Mouse (Mus musculus) inflammation-experienced regulatory T-cells, adult 6 months (primary cell): ENCODE data around the gene Mfsd13b. TPM values are rescaled to one million over a fixed set of nuclear protein-coding genes. Genes with fewer than 3 reads are reported as not detected.
"Not testable (repeated sequence)": the region's sequence is repeated elsewhere in the genome, so short reads cannot be mapped to it uniquely, and the experiment has no call there.

ENCODE experiments used
- ATAC-seq: one replicate; pipeline ENCODE4 v1.8.0; 2017
- polyA plus RNA-seq, 3 experiments: library from polyadenylated mRNA; unstranded; fragments of 100-300 nt; shearing (Covaris generic); gene quantifications; one replicate each; pipeline ENCODE4 v1.2.1; 2017

The Mfsd13b gene
- polyA plus RNA-seq, result not detected

DNA sequence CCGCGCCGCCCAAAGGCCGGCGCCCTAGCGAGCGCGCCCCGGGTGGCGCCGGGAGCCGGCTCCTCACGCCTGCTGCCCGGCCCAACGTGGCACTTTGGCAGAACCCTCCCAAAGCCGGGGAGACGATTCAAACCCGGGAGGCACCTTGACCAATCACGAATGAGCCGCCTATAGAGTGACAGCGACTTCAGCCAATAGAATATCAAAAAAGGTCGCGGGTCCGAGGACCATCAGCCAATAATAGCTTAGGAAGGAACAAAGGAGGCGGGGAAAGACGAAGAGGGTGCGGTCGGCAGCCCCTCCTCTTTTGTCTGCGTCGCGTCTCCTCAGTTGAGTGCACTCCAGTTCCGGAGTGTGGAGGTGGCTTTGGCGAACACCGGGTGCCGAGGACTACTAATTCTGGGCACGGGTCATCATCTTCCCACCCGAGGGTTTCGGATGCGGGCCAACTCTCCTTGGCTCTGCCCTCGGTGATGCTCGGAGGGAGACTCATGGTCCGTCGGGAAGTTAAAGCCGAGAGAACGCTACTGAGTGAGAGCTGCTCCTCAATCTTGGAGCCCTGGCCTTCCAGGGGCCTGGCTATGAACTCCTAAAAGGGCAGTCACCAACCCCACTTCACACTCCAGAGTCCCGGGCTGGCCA is at the start of gene Mfsd13b, which contains the start of gene Cdr2:
Gene Mfsd13b, plus strand, starts transcription at position 310 of the 642 bp plus-strand sequence.
Gene Cdr2, minus strand, starts transcription at position 113 of the 642 bp plus-strand sequence.
- peak; percentile 98 for ATAC-seq

DNA sequence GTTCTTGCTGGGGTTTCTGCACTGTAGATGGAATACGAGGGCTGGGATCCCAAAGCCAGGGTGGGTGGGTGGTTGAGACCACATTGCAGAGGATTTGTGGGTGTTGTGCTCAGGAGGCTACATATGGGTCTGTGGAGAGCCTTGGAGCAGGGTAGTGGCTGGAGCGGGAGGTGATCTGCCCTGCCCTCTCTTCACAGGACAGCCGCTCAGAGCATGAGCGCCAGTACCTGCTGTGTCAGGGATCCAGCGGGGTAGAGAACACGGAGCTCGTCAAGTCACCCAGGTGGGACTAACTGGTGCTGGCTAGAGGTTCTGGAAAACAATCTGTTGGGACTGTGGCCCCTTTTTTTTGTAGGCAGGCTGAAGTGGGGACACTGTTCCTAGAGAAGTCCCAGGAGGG is 49.2 kb upstream of the Mfsd13b start:
- ATAC-seq, result no peak

DNA sequence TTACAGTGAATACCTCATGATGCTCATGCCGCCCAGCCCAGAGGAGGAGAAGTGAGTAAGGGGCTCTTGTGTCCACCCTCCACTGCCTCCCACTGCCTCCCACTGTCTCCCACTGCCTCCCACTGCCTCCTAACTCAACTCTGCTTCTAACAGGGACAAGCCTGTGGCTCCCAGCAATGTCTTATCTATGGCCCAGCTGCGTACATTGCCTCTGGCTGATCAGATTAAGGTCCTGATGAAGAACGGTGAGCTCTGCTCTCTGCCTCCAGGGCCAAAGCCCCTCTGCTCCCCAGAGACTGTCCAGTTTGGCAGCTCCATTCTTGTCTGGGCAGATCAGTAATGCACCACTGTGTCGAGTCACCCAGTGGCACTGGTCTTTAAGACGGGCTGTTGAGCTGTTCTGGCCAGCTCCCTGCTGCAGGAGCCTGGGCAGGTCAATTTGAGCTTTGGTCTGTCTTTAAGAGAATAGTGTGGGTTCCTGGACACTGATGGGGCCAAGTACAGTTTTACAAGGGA is 48.6 kb upstream of the Mfsd13b start:
- no peak for ATAC-seq

DNA sequence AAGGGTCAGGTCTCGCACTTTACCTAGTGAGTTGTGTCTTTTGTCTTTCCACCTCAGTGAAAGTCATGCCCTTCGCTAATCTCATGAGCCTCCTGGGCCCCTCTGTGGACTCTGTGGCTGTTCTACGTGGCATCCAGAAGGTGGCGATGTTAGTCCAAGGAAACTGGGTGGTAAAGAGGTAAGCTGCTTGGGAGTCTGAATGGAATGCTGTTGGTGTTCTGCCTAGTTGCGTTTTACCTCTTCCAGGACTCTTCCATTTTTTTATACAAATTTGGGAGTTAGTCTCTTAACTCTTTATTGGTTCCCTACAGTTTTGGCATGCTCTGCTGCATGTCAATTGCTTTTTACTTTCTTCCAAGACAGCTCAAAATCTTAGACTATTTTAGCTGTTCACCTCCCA is 47.6 kb upstream of the Mfsd13b start:
- peak; percentile 82 for ATAC-seq

DNA sequence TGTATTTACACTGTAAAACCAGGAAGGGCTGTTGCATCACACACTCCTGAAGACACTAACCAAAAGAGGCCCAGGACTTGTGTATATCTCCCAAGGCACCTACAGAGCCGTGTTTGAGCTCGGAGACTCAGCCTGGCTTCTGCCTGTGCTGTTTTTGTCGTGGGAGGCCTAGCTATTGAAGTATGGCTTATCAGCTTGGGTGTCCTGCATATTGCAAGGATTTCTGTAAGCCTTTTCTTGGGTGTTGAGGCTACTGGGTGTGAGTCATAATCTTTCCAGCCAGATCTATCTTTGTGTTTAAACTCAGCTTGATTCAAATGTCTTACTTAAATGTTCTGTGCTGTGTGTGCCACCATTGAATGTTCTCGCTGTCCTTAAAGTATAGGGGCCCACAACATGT is 45.8 kb upstream of the Mfsd13b start:
- no peak for ATAC-seq

DNA sequence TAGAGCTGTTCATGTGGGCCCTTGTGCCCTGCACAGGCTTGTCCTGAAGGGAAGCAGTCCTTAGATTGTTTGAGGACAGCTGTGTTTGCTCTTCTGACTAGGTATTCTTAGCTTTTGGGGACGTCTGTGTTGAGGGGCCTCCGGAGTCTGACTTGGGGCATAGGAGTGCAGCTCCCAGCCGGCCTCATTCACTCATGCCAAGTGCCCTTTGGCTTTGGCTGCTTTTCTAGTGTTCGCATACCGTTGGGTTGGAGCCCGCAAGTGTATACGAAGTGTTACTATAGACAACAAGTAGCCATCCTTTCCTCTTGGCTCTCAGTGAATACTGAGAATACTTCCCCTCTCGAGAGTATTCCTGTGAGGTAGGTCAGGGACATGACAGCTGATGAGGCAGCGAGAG is 44.1 kb upstream of the Mfsd13b start:
- no peak for ATAC-seq

DNA sequence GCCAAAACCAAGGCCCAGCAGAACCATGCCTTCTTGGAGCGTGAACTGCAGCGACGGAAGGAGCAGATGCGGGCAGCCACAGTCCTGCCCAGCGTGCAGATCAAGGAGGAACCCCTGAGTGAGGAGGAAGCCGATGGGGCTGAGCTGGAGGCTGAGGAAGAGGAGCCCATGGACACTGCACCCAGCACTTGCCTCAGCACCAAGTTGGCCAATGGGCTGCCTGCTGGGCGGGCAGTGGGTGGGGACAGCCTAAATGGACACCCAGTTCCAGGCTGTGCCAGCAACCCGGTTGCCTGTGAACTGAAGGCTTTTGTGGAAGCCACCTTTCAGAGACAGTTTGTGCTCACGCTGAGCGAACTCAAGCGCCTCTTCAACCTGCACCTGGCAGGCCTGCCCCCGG is 42.0 kb upstream of the Mfsd13b start:
- ATAC-seq, result no peak

DNA sequence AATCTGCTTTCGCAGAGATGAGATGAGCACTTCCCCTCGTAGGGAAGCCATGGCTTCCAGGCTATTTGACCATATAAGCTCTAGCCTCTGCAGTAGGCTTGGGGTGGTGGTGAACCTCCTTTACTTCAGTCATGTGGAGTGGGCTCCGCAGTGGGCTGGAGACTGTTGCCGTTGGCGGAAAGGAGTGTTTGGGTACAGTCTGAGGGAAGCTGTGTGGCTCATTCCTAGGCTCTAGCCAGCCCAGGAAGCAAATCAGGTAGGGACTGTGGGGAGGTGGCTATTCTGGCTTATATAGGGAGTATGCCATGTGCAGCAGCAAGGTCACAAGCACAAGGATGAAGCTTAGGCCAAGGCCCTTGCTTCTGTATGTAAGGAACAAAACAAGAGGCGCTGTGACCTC is 41.1 kb upstream of the Mfsd13b start:
- ATAC-seq, result no peak

DNA sequence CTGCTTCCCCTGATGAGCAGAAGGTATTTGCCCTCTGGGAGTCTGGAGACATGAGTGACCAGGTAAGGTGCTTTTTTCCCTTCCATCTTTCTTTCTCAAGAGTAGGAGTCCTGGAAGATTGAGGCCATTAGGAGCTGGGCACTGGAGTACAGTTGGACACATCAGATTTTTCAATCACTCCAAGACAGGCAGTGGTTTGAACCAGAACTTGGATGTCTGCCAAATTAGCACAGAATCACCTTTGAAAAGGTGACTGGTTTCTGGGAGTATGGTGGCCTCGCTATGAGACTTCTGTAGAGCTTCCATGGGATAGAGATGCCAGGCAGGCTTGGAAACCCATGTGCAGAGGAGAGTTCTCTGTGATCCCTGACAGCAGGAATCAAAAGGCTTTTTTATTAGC is 39.8 kb upstream of the Mfsd13b start:
- no peak for ATAC-seq

DNA sequence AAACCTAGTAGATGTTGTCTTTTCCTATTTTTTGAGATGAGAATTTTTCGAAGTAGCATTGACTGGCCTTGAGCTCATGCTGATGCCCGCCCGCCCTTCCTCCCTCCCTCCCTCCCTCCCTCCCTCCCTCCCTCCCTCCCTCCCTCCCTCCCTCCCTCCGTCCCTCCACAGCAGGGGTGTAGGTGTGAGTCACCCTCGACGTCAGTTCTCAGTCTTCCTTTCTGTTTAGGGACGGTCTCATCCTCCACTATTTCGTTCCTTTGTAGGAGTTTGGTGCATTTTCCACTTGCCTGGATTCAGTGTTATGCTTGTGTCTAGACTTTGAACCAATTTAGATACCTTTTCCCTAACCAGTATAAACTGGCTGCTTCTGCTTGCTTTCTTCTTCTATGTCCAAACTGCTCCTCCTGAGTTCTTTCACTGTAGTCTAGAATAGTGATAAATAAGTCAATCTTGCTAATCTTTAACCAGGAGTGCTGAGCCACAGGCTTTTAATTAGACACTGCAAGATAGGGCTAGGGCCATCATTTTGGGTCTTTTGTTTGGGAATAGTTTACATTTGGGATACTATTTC is 38.3 kb upstream of the Mfsd13b start:
- no peak for ATAC-seq

DNA sequence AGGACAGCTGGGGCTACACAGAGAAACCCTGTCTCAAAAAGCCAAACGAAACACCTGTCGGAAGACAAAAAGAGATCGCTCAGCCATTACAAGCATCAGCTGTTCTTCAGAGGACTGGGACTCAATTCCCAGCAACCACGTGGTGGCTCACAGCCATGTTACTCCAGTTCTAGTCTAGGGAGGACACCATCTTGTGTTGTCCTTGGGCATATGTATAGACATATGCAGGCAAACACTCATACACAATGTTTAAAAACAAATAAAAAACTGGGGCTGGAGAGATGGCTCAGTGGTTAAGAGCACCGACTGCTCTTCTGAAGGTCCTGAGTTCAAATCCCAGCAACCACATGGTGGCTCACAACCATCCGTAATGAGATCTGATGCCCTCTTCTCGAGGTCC is 28.7 kb upstream of the Mfsd13b start:
- ATAC-seq, result not testable (repeated sequence)

DNA sequence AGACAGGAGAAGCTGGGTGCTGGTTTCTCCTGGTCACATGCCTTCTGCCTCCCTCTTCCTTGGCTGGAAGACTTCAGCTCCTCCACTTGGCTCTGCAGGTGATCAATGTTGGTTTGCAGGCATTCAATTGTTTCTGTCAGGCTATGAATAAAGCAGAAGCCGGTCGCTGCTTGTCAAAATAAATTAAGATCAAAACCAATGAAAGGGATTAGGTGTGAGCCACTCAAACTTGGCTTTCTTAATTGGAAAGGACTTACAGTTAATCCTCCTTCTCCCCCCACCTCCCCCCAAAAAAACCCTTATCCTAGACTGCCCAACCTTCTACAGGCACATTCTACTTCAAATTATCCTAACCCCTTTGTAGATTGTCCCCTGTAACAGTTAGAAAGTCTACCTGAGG is 22.2 kb upstream of the Mfsd13b start:
- no peak for ATAC-seq

DNA sequence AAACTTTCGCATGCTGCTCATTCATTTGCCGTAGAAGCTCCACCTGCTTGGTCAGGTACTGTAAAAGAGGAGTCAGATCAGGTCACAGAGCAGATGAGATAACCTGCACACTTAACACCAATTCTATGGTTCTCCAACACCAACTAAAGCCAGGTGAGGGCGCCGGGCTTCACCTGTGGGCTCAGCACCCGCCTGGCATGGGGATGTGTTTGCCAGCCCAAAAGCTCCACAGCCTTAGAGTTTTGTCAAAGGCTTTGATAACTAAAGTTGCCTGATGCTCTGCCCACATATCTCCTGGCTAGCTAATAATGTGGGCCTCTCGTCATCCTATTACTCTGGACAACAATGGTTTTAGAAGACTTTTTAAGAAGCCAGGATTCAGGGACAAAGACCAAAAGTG is 21.7 kb upstream of the Mfsd13b start:
- no peak for ATAC-seq

DNA sequence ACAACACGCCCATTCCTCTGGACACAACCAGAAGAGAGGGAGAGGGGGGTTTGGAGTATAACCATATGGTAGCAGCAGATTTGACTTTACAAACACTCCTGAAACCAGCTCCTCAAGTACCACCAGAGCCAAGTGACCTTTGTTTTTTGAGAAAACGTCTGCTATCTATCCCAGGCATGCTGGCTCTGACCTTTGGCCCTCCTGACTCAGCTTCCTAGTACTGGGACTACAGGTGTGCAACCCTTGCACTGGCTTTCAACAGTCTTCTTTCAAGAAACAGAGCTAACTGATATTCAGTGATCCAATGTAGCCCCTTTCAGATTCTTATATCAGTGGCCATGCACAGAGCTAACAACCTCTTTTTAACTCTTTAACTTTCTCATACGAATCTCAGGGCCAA is 20.4 kb upstream of the Mfsd13b start:
- ATAC-seq, result no peak

DNA sequence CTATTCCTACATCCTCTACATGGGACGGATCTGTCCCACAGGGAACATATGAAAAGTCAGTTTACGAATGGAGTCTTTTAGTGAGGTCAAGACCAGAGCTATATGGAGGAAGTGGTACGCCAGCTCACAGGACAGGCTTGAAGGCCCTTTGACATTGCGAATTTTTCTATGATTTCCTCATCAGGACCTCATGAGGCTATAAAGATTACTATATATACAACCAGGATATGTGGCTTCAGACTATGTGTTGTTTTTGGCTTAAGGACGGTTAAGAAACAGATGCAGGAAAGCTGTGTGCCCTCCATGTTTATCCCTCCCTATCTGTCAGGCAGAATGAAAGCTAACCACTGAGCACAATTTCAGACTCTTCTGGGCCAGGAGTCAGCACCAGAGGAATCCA is 19.2 kb upstream of the Mfsd13b start:
- ATAC-seq, result no peak

DNA sequence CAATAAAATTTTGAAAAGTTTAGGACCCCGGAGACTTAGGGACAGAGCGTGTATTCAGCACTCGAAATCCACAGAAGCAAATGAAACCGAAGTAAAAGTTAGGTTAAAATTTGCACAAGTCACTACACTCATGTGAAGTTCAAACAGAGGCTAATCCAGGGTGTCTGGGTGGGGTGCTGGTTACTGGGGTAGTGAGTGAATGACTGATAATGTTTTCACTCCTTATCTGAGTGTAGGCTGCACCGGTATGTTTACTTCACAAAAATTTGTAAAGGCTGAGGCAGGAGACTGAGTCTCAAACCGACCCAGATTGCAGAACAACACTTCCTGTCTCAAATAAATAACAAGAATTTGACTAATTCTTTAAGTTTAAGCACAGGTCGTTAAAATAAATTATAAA is 13.1 kb upstream of the Mfsd13b start:
- no peak for ATAC-seq

DNA sequence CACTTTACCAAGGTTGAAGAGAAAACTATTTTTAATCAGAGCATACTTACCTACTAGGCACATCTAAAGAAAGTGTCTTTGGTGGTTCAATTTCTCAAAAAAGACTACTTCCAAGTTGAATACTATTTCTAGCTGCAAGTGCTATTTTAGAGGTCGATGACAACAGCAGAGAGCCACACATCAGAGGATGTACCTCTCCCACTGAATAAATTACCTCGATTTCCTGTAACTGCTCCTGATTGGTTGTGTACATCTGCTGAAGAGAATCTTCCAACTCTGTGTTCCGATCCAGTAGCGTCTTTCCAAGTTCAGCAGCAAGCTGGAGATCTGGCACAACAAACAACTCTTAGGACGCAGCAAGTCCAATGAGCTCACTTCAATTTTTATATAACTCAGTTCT is 12.2 kb upstream of the Mfsd13b start:
- ATAC-seq, result no peak

DNA sequence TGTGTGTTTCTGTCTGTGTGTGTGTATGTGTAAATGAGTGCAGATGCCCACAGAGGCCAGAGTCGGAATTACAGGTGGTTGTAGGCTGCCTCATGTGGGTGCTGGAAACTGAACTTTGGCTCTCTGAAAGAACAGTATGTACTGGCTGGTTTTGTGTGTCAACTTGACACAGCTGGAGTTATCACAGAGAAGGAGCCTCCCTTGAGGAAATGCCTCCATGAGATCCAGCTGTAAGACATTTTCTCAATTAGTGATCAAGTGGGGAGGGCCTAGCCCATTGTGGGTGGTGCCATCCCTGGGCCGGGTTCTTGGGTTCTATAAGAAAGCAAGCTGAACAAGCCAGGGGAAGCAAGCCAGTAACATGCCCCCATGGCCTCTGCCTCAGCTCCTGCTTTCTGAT is 9.8 kb upstream of the Mfsd13b start:
- not testable (repeated sequence) for ATAC-seq

DNA sequence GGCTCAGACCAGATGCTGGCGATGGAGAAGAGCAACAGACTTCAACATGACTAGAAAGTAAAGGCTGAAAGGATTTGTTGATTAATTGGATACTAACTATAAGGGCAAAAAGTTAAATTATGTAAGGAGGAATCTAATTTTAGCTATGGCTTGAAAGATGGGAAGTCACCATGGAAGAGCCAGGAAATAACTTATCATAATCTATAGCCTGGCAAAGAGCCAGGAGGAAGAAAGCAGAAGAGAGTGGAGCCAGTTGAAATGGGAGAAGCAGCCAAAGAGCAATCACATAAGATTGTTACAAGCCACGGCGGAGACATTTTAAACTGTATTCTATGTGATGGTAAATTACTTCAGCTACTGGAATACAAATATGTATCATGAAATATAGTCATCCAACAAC is 8.3 kb upstream of the Mfsd13b start:
- ATAC-seq, result no peak

DNA sequence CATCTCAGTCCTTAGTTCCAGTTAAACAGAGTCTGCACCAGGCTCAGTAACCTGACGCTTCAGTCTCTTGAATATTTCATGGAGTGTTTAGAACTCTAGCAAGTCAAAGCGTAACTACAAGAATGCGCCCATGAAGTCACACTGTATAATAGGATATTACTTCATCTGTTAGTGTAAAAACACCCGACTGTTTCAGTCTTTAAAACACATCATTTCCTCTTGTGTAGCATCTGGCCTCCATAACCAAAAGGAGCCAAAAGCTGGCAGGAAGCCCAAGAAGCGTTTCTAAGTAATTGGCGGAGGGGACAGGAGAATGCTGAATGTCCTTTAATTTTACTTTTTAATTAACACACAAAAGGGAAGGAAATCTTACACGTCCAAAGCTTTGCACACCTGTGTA is 5.2 kb upstream of the Mfsd13b start:
- ATAC-seq, result no peak

DNA sequence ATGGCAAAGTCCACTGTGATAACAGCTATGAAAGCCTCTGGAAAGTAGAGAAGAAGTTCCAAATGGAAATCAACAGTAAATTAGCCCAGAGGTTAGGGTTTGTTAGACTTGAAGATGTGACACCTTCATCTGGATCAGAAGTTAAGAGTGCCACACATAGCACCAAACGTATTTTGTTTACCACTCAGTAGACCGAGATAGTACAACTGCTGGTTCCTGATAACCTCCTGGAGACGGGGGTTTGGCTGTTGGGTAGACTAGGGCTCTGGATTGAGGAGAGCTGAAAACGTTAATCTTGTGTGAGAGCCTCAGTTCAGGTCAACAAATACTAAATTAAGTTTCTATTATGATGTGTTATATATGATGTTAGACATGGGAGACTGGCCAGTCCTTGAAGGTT is 2.3 kb upstream of the Mfsd13b start:
- ATAC-seq, result no peak

DNA sequence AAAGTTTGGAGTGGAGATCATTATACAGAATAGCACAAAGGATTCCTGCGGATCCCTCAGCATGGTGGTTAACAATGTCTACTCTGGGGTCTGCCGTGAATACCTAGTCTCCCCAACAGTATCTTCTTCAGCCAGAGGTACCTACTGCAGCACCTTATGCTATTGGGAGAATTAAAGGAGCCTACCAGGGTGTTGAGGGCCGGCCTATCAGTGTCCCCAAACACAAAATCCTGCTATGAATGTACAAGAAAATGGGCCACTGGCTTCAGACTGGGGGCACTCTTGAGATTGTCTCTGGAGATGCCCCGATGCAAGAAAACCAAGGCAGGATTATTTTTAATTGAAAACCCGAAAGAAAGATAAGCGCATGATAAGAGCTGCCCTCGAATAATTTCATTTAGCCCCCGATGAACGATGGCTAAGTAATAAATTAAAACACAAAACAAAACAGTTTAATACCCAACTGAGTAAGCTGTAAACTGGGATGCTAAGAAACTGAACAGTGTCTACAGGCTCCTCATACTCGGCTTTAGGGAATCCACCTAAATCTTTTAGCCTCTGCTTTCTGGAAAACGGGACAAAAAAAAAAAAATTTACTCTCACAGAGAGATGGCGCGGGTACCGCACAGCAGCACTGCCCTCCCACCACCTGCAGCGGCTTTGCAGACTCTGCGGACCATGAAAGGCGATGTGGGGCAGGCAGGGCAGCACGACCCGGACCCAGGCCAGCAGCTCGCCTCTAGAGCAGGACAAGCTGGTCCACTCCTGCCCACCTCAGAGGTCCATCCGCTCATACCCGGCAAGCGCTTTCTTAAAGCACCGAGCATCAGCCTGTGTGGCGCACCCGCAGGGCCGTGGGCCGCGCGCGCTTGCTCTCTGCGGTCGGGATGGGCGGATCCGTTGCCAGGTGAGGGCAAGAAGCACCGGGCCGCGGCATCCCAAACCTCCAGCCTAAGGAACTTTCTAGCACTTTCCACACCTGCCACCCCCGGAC is 1.1 kb upstream of the Mfsd13b start:
- peak; percentile 28 for ATAC-seq

DNA sequence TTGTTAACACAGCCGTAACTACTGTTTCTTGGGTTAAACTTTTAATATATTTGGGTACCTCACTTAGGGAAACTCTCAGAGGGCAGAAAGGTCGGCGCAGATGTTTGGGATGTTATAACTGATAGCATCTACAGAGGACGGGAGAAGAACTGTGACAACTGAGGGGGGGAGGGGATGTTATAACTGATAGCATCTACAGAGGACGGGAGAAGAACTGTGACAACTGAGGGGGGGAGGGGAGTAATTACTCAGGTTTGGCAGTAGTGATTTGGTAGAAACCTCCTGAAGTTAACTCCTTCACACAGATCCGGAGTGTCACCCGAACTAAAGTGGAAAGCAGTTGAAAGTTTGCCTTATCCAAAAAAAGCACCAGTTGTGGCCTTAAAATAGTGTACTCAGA is 659 bp downstream of the Mfsd13b start:
- no peak for ATAC-seq
